Mouse (Mus musculus) limb, embryonic 12.5 days (tissue): Measurements from ENCODE around the gene Ptges. TPM values are rescaled to one million over a fixed set of nuclear protein-coding genes. Genes with fewer than 3 reads are reported as not detected.

Experiments
- ATAC-seq: fragments of 200-750 bp; cut with Nextera tagmentation; 2 replicates; pipeline ENCODE4 v1.8.0; 2017; ENCODE audit warnings: low read depth, moderate TSS enrichment; ENCODE audit not compliant: insufficient number of reproducible peaks, insufficient read depth, low FRiP score, low TSS enrichment
- H3K27ac ChIP-seq: fragments of 300-500 bp; sonication (generic); 2 replicates; pipeline ENCODE4 v1.5.1; 2016; ENCODE audit warnings: mild to moderate bottlenecking, moderate library complexity
- H3K27me3 ChIP-seq: fragments of 300-500 bp; sonication (generic); 2 replicates; pipeline ENCODE4 v1.6.1; 2016; ENCODE audit warnings: mild to moderate bottlenecking, moderate library complexity
- H3K36me3 ChIP-seq: fragments of 300-500 bp; sonication (generic); 2 replicates; pipeline ENCODE4 v1.6.1; 2016; ENCODE audit warnings: mild to moderate bottlenecking, moderate library complexity
- H3K4me1 ChIP-seq: fragments of 300-500 bp; sonication (generic); replicated peaks from 2 replicates; pipeline ENCODE4 v1.6.1; 2016
- H3K4me2 ChIP-seq: fragments of 300-500 bp; sonication (generic); 2 replicates; pipeline ENCODE4 v1.6.1; 2016; ENCODE audit warnings: mild to moderate bottlenecking, moderate library complexity
- H3K4me3 ChIP-seq: fragments of 300-500 bp; sonication (generic); replicated peaks from 2 replicates; pipeline ENCODE4 v1.5.1; 2016; ENCODE audit warnings: mild to moderate bottlenecking
- H3K9ac ChIP-seq: fragments of 300-500 bp; sonication (generic); replicated peaks from 2 replicates; pipeline ENCODE4 v1.6.1; 2016; ENCODE audit warnings: mild to moderate bottlenecking, moderate library complexity
- H3K9me3 ChIP-seq: fragments of 300-500 bp; sonication (generic); 2 replicates; pipeline ENCODE4 v1.6.1; 2016; ENCODE audit warnings: mild to moderate bottlenecking, moderate library complexity
- WGBS: fragments of 180-500 bp; shearing (Covaris S2); methylation state at CpG from one replicate; pipeline ENCODE4 v1.1.7; 2016; 5-methylcytosine and 5-hydroxymethylcytosine counted together
- polyA plus RNA-seq: library from polyadenylated mRNA; unstranded; fragments of >200 nt; fragmentation: Nextera tagmentation; extraction: Ambion mirVana; gene quantifications from 2 replicates; pipeline ENCODE4 v1.2.1, GENCODE M21; 2016

The Ptges gene
- polyA plus RNA-seq, 1 experiment from 2014 or later, result 11.5 TPM

- no peaks in the 10 kb centered on the region for H3K9me3 ChIP-seq
- peak overlapping the region; percentile 94 for H3K27ac ChIP-seq
- peaks cover 6% of the 10 kb centered on the region for H3K36me3 ChIP-seq
- no peak for ATAC-seq
- H3K9ac ChIP-seq, result peak overlapping the region; percentile 98
- 4% methylated on average over 6 of the region's 6 CpGs for WGBS
- H3K27me3 ChIP-seq, result no peaks in the 10 kb centered on the region; the same call in 1 of the 2 replicates
- H3K4me2 ChIP-seq, result peak overlapping the region; percentile 67
- peaks cover 67% of the 10 kb centered on the region for H3K4me1 ChIP-seq
- H3K4me3 ChIP-seq, result peak overlapping the region; percentile 97
These were observed 82.9 kb downstream of the Ptges start for GRCm38 (mm10) chr2:30846723-30847122.

- H3K4me2 ChIP-seq, result peak overlapping the region; percentile 67
- H3K9me3 ChIP-seq, result no peaks in the 10 kb centered on the region
- peak overlapping the region; percentile 98 for H3K9ac ChIP-seq
- H3K27me3 ChIP-seq, result no peaks in the 10 kb centered on the region; the same call in 1 of the 2 replicates
- ATAC-seq, result no peak
- H3K36me3 ChIP-seq, result peaks cover 6% of the 10 kb centered on the region
- WGBS, result 39% methylated on average over 8 of the region's 8 CpGs
- H3K4me3 ChIP-seq, result peak overlapping the region; percentile 97
- H3K27ac ChIP-seq, result peak overlapping the region; percentile 94
- H3K4me1 ChIP-seq, result peaks cover 62% of the 10 kb centered on the region
These were observed 83.4 kb downstream of the Ptges start for GRCm38 (mm10) chr2:30846236-30846635.

GRCm38 (mm10) chr2:30845152-30846070, 84.3 kb downstream of the Ptges start:
- 1% methylated on average over 74 of the region's 80 CpGs for WGBS
- peaks cover 54% of the 10 kb centered on the region for H3K4me1 ChIP-seq
- ATAC-seq, result peak; percentile 46

GRCm38 (mm10) chr2:30842615-30843014, 87.0 kb downstream of the Ptges start:
- no peak overlapping the region for H3K27ac ChIP-seq
- H3K36me3 ChIP-seq, result no peaks in the 10 kb centered on the region
- H3K9me3 ChIP-seq, result no peaks in the 10 kb centered on the region
- H3K27me3 ChIP-seq, result no peaks in the 10 kb centered on the region; the same call in 1 of the 2 replicates
- no peak overlapping the region for H3K4me3 ChIP-seq
- H3K9ac ChIP-seq, result no peak overlapping the region
- ATAC-seq, result no peak
- H3K4me1 ChIP-seq, result peaks cover 28% of the 10 kb centered on the region
- H3K4me2 ChIP-seq, result no peak overlapping the region
- 51% methylated on average over 10 of the region's 10 CpGs for WGBS

More at GRCm38 (mm10) chr2:30845152-30846070, 84.3 kb downstream of the Ptges start:
- Histone ChIP-seq H3K27me3 (no peaks in the 10 kb centered on the region; the same call in 1 of the 2 replicates), H3K4me3 (peak overlapping the region; percentile 97), H3K4me2 (peak overlapping the region; percentile 67), H3K9me3 (no peaks in the 10 kb centered on the region), H3K36me3 (peaks cover 6% of the 10 kb centered on the region), H3K9ac (peak overlapping the region; percentile 98), H3K27ac (peak overlapping the region; percentile 94)

Other genes with a start within 250 kb of the Ptges start
- 3.1 and 5.4 TPM in 2 replicates for gene 1700001O22Rik, start 126.2 kb downstream of the Ptges start, polyA plus RNA-seq
- 103 and 108 TPM in 2 replicates for gene Ntmt1, start 122.0 kb downstream of the Ptges start, polyA plus RNA-seq
- 44.9 and 47.4 TPM in 2 replicates for gene Asb6, start 99.5 kb downstream of the Ptges start, polyA plus RNA-seq
- 194 and 201 TPM in 2 replicates for gene Prrx2, start 94.9 kb downstream of the Ptges start, polyA plus RNA-seq
- gene Tor1b, start 23.1 kb upstream of the Ptges start, polyA plus RNA-seq, result 30.7 and 32.0 TPM in 2 replicates
- gene Tor1a, start 38.1 kb upstream of the Ptges start, polyA plus RNA-seq, result 84.3 and 88.0 TPM in 2 replicates
- 55.9 and 57.8 TPM in 2 replicates for gene BC005624, start 52.3 kb upstream of the Ptges start, polyA plus RNA-seq
- gene Usp20, start 52.4 kb upstream of the Ptges start, polyA plus RNA-seq, result 18.5 and 20.6 TPM in 2 replicates
- gene Fnbp1, start 212.1 kb upstream of the Ptges start, polyA plus RNA-seq, result 15.3 and 19.8 TPM in 2 replicates
- 36.4 and 38.9 TPM in 2 replicates for gene Gpr107, start 222.5 kb upstream of the Ptges start, polyA plus RNA-seq